Mouse (Mus musculus): Measurements from ENCODE around the gene Cfd. TPM values are rescaled to one million over a fixed set of nuclear protein-coding genes. Genes with fewer than 3 reads are reported as not detected.

Gene Cfd
- polyA plus RNA-seq (2014; fragmentation: Nextera tagmentation; extraction: Ambion mirVana), result not detected in 2 replicates

GRCm38 (mm10) chr10:79890670-79891069 is at the start of gene Cfd:
TSS of gene Cfd (plus strand) at chr10:79890853.
- Histone ChIP-seq H3K36me3 (ENCODE audit: control insufficient read depth, insufficient read depth, low read length) (peaks cover 3% of the 10 kb centered on the region; the same call in 1 of the 2 replicates), H3K4me1 (ENCODE audit: control insufficient read depth, insufficient read depth, low read length) (no peaks in the 10 kb centered on the region), H3K27me3 (ENCODE audit: control insufficient read depth, insufficient read depth, low read length) (no peaks in the 10 kb centered on the region), H3K9me3 (ENCODE audit: control insufficient read depth, low read length) (no peaks in the 10 kb centered on the region), H3K27ac (ENCODE audit: low read depth, low read length) (no peak within 1 kb of the TSS), H3K4me2 (no peak within 1 kb of the TSS), H3K9ac (ENCODE audit: low read length) (no peak within 1 kb of the TSS), H3K4me3 (ENCODE audit: low read depth, low read length) (no peak within 1 kb of the TSS)
- 45% methylated on average over 5 of the region's 5 CpGs for WGBS
- no peak for ATAC-seq (ENCODE audit: low FRiP score)
- DNase-seq (ENCODE audit: low spot score, missing footprints), result no peak

- Histone ChIP-seq H3K4me3 (ENCODE audit: low read depth, low read length) (no peak overlapping the region), H3K27me3 (ENCODE audit: control insufficient read depth, insufficient read depth, low read length) (no peaks in the 10 kb centered on the region), H3K36me3 (ENCODE audit: control insufficient read depth, insufficient read depth, low read length) (no peaks in the 10 kb centered on the region), H3K4me2 (no peak overlapping the region), H3K9ac (ENCODE audit: low read length) (no peak overlapping the region), H3K4me1 (ENCODE audit: control insufficient read depth, insufficient read depth, low read length) (peaks cover 8% of the 10 kb centered on the region; the same call in 1 of the 2 replicates), H3K9me3 (ENCODE audit: control insufficient read depth, low read length) (no peaks in the 10 kb centered on the region), H3K27ac (ENCODE audit: low read depth, low read length) (no peak overlapping the region)
- no peak for ATAC-seq (ENCODE audit: low FRiP score)
- no peak for DNase-seq (ENCODE audit: low spot score, missing footprints)
- WGBS, result 83% methylated on average over 3 of the region's 3 CpGs
Observed at GRCm38 (mm10) chr10:79842322-79842721, 48.3 kb upstream of the Cfd start.

GRCm38 (mm10) chr10:79843476-79843875 is 47.2 kb upstream of the Cfd start:
- no peak overlapping the region for H3K9ac ChIP-seq (ENCODE audit: low read length)
- 90% methylated on average over 6 of the region's 6 CpGs for WGBS
- H3K27ac ChIP-seq (ENCODE audit: low read depth, low read length), result no peak overlapping the region
- ATAC-seq (ENCODE audit: low FRiP score) (no peak), DNase-seq (ENCODE audit: low spot score, missing footprints) (no peak)
- H3K9me3 ChIP-seq (ENCODE audit: control insufficient read depth, low read length), result no peaks in the 10 kb centered on the region
- H3K4me3 ChIP-seq (ENCODE audit: low read depth, low read length), result no peak overlapping the region
- H3K27me3 ChIP-seq (ENCODE audit: control insufficient read depth, insufficient read depth, low read length), result no peaks in the 10 kb centered on the region
- peaks cover 8% of the 10 kb centered on the region; the same call in 1 of the 2 replicates for H3K4me1 ChIP-seq (ENCODE audit: control insufficient read depth, insufficient read depth, low read length)
- H3K36me3 ChIP-seq (ENCODE audit: control insufficient read depth, insufficient read depth, low read length), result no peaks in the 10 kb centered on the region
- no peak overlapping the region for H3K4me2 ChIP-seq

GRCm38 (mm10) chr10:79846553-79846952 is 44.1 kb upstream of the Cfd start:
- no peaks in the 10 kb centered on the region for H3K36me3 ChIP-seq (ENCODE audit: control insufficient read depth, insufficient read depth, low read length)
- H3K27ac ChIP-seq (ENCODE audit: low read depth, low read length), result no peak overlapping the region
- no peak overlapping the region for H3K4me3 ChIP-seq (ENCODE audit: low read depth, low read length)
- no peaks in the 10 kb centered on the region for H3K9me3 ChIP-seq (ENCODE audit: control insufficient read depth, low read length)
- DNase-seq (ENCODE audit: low spot score, missing footprints) (no peak), ATAC-seq (ENCODE audit: low FRiP score) (no peak)
- peaks cover 3% of the 10 kb centered on the region for H3K4me1 ChIP-seq (ENCODE audit: control insufficient read depth, insufficient read depth, low read length)
- no peak overlapping the region for H3K4me2 ChIP-seq
- H3K9ac ChIP-seq (ENCODE audit: low read length), result no peak overlapping the region
- H3K27me3 ChIP-seq (ENCODE audit: control insufficient read depth, insufficient read depth, low read length), result no peaks in the 10 kb centered on the region
- 67% methylated on average over 5 of the region's 5 CpGs for WGBS

GRCm38 (mm10) chr10:79849941-79850628 is 40.6 kb upstream of the Cfd start:
- Histone ChIP-seq H3K9me3 (ENCODE audit: control insufficient read depth, low read length) (no peaks in the 10 kb centered on the region), H3K4me1 (ENCODE audit: control insufficient read depth, insufficient read depth, low read length) (peaks cover 20% of the 10 kb centered on the region), H3K27me3 (ENCODE audit: control insufficient read depth, insufficient read depth, low read length) (no peaks in the 10 kb centered on the region), H3K4me2 (no peak overlapping the region), H3K36me3 (ENCODE audit: control insufficient read depth, insufficient read depth, low read length) (no peaks in the 10 kb centered on the region), H3K9ac (ENCODE audit: low read length) (no peak overlapping the region), H3K4me3 (ENCODE audit: low read depth, low read length) (no peak overlapping the region), H3K27ac (ENCODE audit: low read depth, low read length) (no peak overlapping the region)
- ATAC-seq (ENCODE audit: low FRiP score) (no peak), DNase-seq (ENCODE audit: low spot score, missing footprints) (no peak)
- WGBS, result 85% methylated on average over 8 of the region's 8 CpGs

- H3K4me2 ChIP-seq, result 0 out of 2 replicates have a peak overlapping the region, but pooled peaks have one; percentile 6
- peak overlapping the region; percentile 84 for H3K9ac ChIP-seq (ENCODE audit: low read length)
- ATAC-seq (ENCODE audit: low FRiP score) (no peak), DNase-seq (ENCODE audit: low spot score, missing footprints) (no peak)
- peaks cover 30% of the 10 kb centered on the region for H3K4me1 ChIP-seq (ENCODE audit: control insufficient read depth, insufficient read depth, low read length)
- 83% methylated on average over 3 of the region's 3 CpGs for WGBS
- peaks cover 2% of the 10 kb centered on the region for H3K36me3 ChIP-seq (ENCODE audit: control insufficient read depth, insufficient read depth, low read length)
- H3K4me3 ChIP-seq (ENCODE audit: low read depth, low read length), result no peak overlapping the region
- H3K27me3 ChIP-seq (ENCODE audit: control insufficient read depth, insufficient read depth, low read length), result no peaks in the 10 kb centered on the region
- no peaks in the 10 kb centered on the region for H3K9me3 ChIP-seq (ENCODE audit: control insufficient read depth, low read length)
- H3K27ac ChIP-seq (ENCODE audit: low read depth, low read length), result peak overlapping the region; percentile 100; the same call in 1 of the 2 replicates
Observed at GRCm38 (mm10) chr10:79851653-79852052, 39.0 kb upstream of the Cfd start.

GRCm38 (mm10) chr10:79852107-79852789 is 38.4 kb upstream of the Cfd start:
- Histone ChIP-seq H3K36me3 (ENCODE audit: control insufficient read depth, insufficient read depth, low read length) (peaks cover 7% of the 10 kb centered on the region), H3K9ac (ENCODE audit: low read length) (peak overlapping the region; percentile 84), H3K4me1 (ENCODE audit: control insufficient read depth, insufficient read depth, low read length) (peaks cover 36% of the 10 kb centered on the region), H3K4me3 (ENCODE audit: low read depth, low read length) (peak overlapping the region; percentile 100), H3K27ac (ENCODE audit: low read depth, low read length) (peak overlapping the region; percentile 100), H3K27me3 (ENCODE audit: control insufficient read depth, insufficient read depth, low read length) (no peaks in the 10 kb centered on the region), H3K4me2 (peak overlapping the region; percentile 79), H3K9me3 (ENCODE audit: control insufficient read depth, low read length) (no peaks in the 10 kb centered on the region)
- no peak for ATAC-seq (ENCODE audit: low FRiP score)
- no peak for DNase-seq (ENCODE audit: low spot score, missing footprints)
- WGBS, result 69% methylated on average over 9 of the region's 9 CpGs

- 22% methylated on average over 8 of the region's 8 CpGs for WGBS
- H3K9me3 ChIP-seq (ENCODE audit: control insufficient read depth, low read length), result no peaks in the 10 kb centered on the region
- H3K36me3 ChIP-seq (ENCODE audit: control insufficient read depth, insufficient read depth, low read length), result peaks cover 13% of the 10 kb centered on the region
- H3K27ac ChIP-seq (ENCODE audit: low read depth, low read length), result peak overlapping the region; percentile 100
- H3K4me2 ChIP-seq, result peak overlapping the region; percentile 79
- no peaks in the 10 kb centered on the region for H3K27me3 ChIP-seq (ENCODE audit: control insufficient read depth, insufficient read depth, low read length)
- H3K4me1 ChIP-seq (ENCODE audit: control insufficient read depth, insufficient read depth, low read length), result peaks cover 42% of the 10 kb centered on the region
- H3K4me3 ChIP-seq (ENCODE audit: low read depth, low read length), result peak overlapping the region; percentile 100
- peak; percentile 91 for DNase-seq (ENCODE audit: low spot score, missing footprints)
- no peak for ATAC-seq (ENCODE audit: low FRiP score)
- peak overlapping the region; percentile 84 for H3K9ac ChIP-seq (ENCODE audit: low read length)
Observed at GRCm38 (mm10) chr10:79852827-79853226, 37.8 kb upstream of the Cfd start.

- peak; percentile 97 for DNase-seq (ENCODE audit: low spot score, missing footprints)
- Histone ChIP-seq H3K4me3 (ENCODE audit: low read depth, low read length) (peak overlapping the region; percentile 100), H3K9ac (ENCODE audit: low read length) (peak overlapping the region; percentile 84), H3K4me1 (ENCODE audit: control insufficient read depth, insufficient read depth, low read length) (peaks cover 46% of the 10 kb centered on the region), H3K27me3 (ENCODE audit: control insufficient read depth, insufficient read depth, low read length) (no peaks in the 10 kb centered on the region), H3K4me2 (peak overlapping the region; percentile 79), H3K9me3 (ENCODE audit: control insufficient read depth, low read length) (no peaks in the 10 kb centered on the region), H3K27ac (ENCODE audit: low read depth, low read length) (peak overlapping the region; percentile 100), H3K36me3 (ENCODE audit: control insufficient read depth, insufficient read depth, low read length) (peaks cover 13% of the 10 kb centered on the region)
- peak; percentile 25; the same call in 1 of the 2 replicates for ATAC-seq (ENCODE audit: low FRiP score)
- WGBS, result 0% methylated on average over 15 of the region's 15 CpGs
Observed at GRCm38 (mm10) chr10:79853392-79853791, 37.3 kb upstream of the Cfd start.
